Mouse (Mus musculus) limb, embryonic 15.5 days (tissue): ENCODE measurements around the gene Slc6a3. TPM values are rescaled to one million over a fixed set of nuclear protein-coding genes. Genes with fewer than 3 reads are reported as not detected.
A peak's percentile ranks its signal among the peaks of the same experiment; 100 is the strongest.

Experiments used
- ATAC-seq: fragments of 200-750 bp; cut with Nextera tagmentation; 2 replicates; pipeline ENCODE4 v1.8.0; 2017; ENCODE audit warnings: low read depth, moderate TSS enrichment; ENCODE audit not compliant: insufficient number of reproducible peaks, low FRiP score, low TSS enrichment
- H3K27ac ChIP-seq: fragments of 300-500 bp; sonication (generic); 2 replicates; pipeline ENCODE4 v1.5.1; 2015; ENCODE audit warnings: moderate library complexity, mild to moderate bottlenecking, inconsistent platforms
- H3K27me3 ChIP-seq: fragments of 300-500 bp; sonication (generic); 2 replicates; pipeline ENCODE4 v1.6.1; 2015; ENCODE audit warnings: inconsistent platforms
- H3K36me3 ChIP-seq: fragments of 300-500 bp; sonication (generic); 2 replicates; pipeline ENCODE4 v1.6.1; 2015; ENCODE audit warnings: inconsistent platforms
- H3K4me1 ChIP-seq: fragments of 300-500 bp; sonication (generic); 2 replicates; pipeline ENCODE4 v1.6.1; 2015; ENCODE audit warnings: inconsistent platforms
- H3K4me2 ChIP-seq: fragments of 300-500 bp; sonication (generic); 2 replicates; pipeline ENCODE4 v1.6.1; 2015; ENCODE audit warnings: mild to moderate bottlenecking, inconsistent platforms
- H3K4me3 ChIP-seq: fragments of 300-500 bp; sonication (generic); 2 replicates; pipeline ENCODE4 v1.5.1; 2015; ENCODE audit warnings: mild to moderate bottlenecking, inconsistent platforms
- H3K9ac ChIP-seq: fragments of 300-500 bp; sonication (generic); 2 replicates; pipeline ENCODE4 v1.6.1; 2015; ENCODE audit warnings: inconsistent platforms
- H3K9me3 ChIP-seq: fragments of 300-500 bp; sonication (generic); 2 replicates; pipeline ENCODE4 v1.6.1; 2016; ENCODE audit warnings: inconsistent platforms
- WGBS: fragments of 180-500 bp; shearing (Covaris S2); methylation state at CpG from one replicate; pipeline ENCODE4 v1.1.7; 2015; 5-methylcytosine and 5-hydroxymethylcytosine counted together
- polyA plus RNA-seq: library from polyadenylated mRNA; unstranded; fragments of >200 nt; fragmentation: Nextera tagmentation; extraction: Ambion mirVana; gene quantifications from 2 replicates; pipeline ENCODE4 v1.2.1, GENCODE M21; 2015

Slc6a3 gene
- 0.08 and 0.10 TPM in 2 replicates for polyA plus RNA-seq

GRCm38 (mm10) chr13:73536403-73536821 lies at the start of gene Slc6a3:
Gene Slc6a3, plus strand, starts transcription at chr13:73536747.
- H3K9me3 ChIP-seq = no peaks in the 10 kb centered on the region
- H3K27me3 ChIP-seq = peaks cover 49% of the 10 kb centered on the region
- H3K9ac ChIP-seq = no peak within 1 kb of the TSS
- H3K4me3 ChIP-seq = peak within 1 kb of the TSS; percentile 43
- 1% methylated on average over 26 of the region's 26 CpGs for whole genome bisulfite sequencing
- no peak for ATAC-seq
- no peaks in the 10 kb centered on the region for H3K36me3 ChIP-seq
- H3K4me1 ChIP-seq = peaks cover 17% of the 10 kb centered on the region
- H3K4me2 ChIP-seq = peak within 1 kb of the TSS; percentile 92
- H3K27ac ChIP-seq = no peak within 1 kb of the TSS

- 55% methylated on average over 3 of the region's 3 CpGs for WGBS
- no peak overlapping the region for H3K4me2 ChIP-seq
- no peak overlapping the region for H3K27ac ChIP-seq
- no peaks in the 10 kb centered on the region for H3K4me1 ChIP-seq
- no peak overlapping the region for H3K4me3 ChIP-seq
- no peaks in the 10 kb centered on the region for H3K9me3 ChIP-seq
- no peaks in the 10 kb centered on the region for H3K27me3 ChIP-seq
- ATAC-seq = no peak
- peaks cover 75% of the 10 kb centered on the region for H3K36me3 ChIP-seq
- no peak overlapping the region for H3K9ac ChIP-seq
Measured at GRCm38 (mm10) chr13:73488105-73488504, 48.4 kb upstream of the Slc6a3 start.

- Histone ChIP-seq H3K27ac (no peak overlapping the region), H3K9ac (no peak overlapping the region), H3K9me3 (no peaks in the 10 kb centered on the region), H3K27me3 (no peaks in the 10 kb centered on the region), H3K4me1 (no peaks in the 10 kb centered on the region), H3K36me3 (peaks cover 74% of the 10 kb centered on the region), H3K4me2 (no peak overlapping the region), H3K4me3 (no peak overlapping the region)
- no peak for ATAC-seq
- 82% methylated on average over 9 of the region's 9 CpGs for WGBS
Measured at GRCm38 (mm10) chr13:73488707-73489106, 47.8 kb upstream of the Slc6a3 start.

- WGBS = 100% methylated on average over 3 of the region's 3 CpGs
- Histone ChIP-seq H3K27me3 (no peaks in the 10 kb centered on the region), H3K9ac (no peak overlapping the region), H3K4me1 (no peaks in the 10 kb centered on the region), H3K9me3 (no peaks in the 10 kb centered on the region), H3K4me2 (no peak overlapping the region), H3K4me3 (no peak overlapping the region), H3K27ac (no peak overlapping the region), H3K36me3 (peaks cover 81% of the 10 kb centered on the region)
- ATAC-seq = no peak
Measured at GRCm38 (mm10) chr13:73489986-73490385, 46.6 kb upstream of the Slc6a3 start.

- peaks cover 81% of the 10 kb centered on the region for H3K36me3 ChIP-seq
- H3K4me2 ChIP-seq = no peak overlapping the region
Measured at GRCm38 (mm10) chr13:73490564-73491170, 45.9 kb upstream of the Slc6a3 start.

GRCm38 (mm10) chr13:73493183-73493582 lies 43.4 kb upstream of the Slc6a3 start:
- whole genome bisulfite sequencing = 91% methylated on average over 4 of the region's 4 CpGs
- no peak for ATAC-seq
- Histone ChIP-seq H3K4me3 (no peak overlapping the region), H3K27me3 (no peaks in the 10 kb centered on the region), H3K9ac (no peak overlapping the region), H3K9me3 (no peaks in the 10 kb centered on the region), H3K4me1 (no peaks in the 10 kb centered on the region), H3K36me3 (peaks cover 90% of the 10 kb centered on the region), H3K4me2 (no peak overlapping the region), H3K27ac (no peak overlapping the region)

More at GRCm38 (mm10) chr13:73490564-73491170, 45.9 kb upstream of the Slc6a3 start:
- Histone ChIP-seq H3K27me3 (no peaks in the 10 kb centered on the region), H3K4me1 (no peaks in the 10 kb centered on the region), H3K9me3 (no peaks in the 10 kb centered on the region), H3K27ac (no peak overlapping the region), H3K9ac (no peak overlapping the region), H3K4me3 (no peak overlapping the region)
- ATAC-seq = no peak
- 69% methylated on average over 8 of the region's 8 CpGs for WGBS

GRCm38 (mm10) chr13:73494528-73494927 lies 42.0 kb upstream of the Slc6a3 start:
- Histone ChIP-seq H3K36me3 (peaks cover 91% of the 10 kb centered on the region), H3K4me2 (no peak overlapping the region), H3K27me3 (no peaks in the 10 kb centered on the region), H3K4me1 (no peaks in the 10 kb centered on the region), H3K4me3 (no peak overlapping the region), H3K9ac (no peak overlapping the region), H3K9me3 (no peaks in the 10 kb centered on the region), H3K27ac (no peak overlapping the region)
- ATAC-seq = no peak
- WGBS = 95% methylated on average over 9 of the region's 9 CpGs

- H3K9me3 ChIP-seq = no peaks in the 10 kb centered on the region
- H3K27me3 ChIP-seq = no peaks in the 10 kb centered on the region
- H3K4me3 ChIP-seq = no peak overlapping the region
- no peak overlapping the region for H3K9ac ChIP-seq
- no peaks in the 10 kb centered on the region for H3K4me1 ChIP-seq
- peaks cover 89% of the 10 kb centered on the region for H3K36me3 ChIP-seq
- H3K27ac ChIP-seq = no peak overlapping the region
- WGBS = 81% methylated on average over 2 of the region's 2 CpGs
- no peak for ATAC-seq
- no peak overlapping the region for H3K4me2 ChIP-seq
Measured at GRCm38 (mm10) chr13:73496137-73496536, 40.4 kb upstream of the Slc6a3 start.

GRCm38 (mm10) chr13:73499893-73500604 lies 36.5 kb upstream of the Slc6a3 start:
- Histone ChIP-seq H3K9ac (no peak overlapping the region), H3K4me2 (no peak overlapping the region), H3K36me3 (peaks cover 76% of the 10 kb centered on the region), H3K9me3 (no peaks in the 10 kb centered on the region), H3K27me3 (no peaks in the 10 kb centered on the region), H3K27ac (no peak overlapping the region), H3K4me1 (no peaks in the 10 kb centered on the region), H3K4me3 (no peak overlapping the region)
- 0 out of 2 replicates have a peak, but pooled peaks have one; percentile 15 for ATAC-seq
- WGBS = 76% methylated on average over 6 of the region's 6 CpGs

GRCm38 (mm10) chr13:73502719-73503118 lies 33.8 kb upstream of the Slc6a3 start:
- ATAC-seq = no peak
- peaks cover 57% of the 10 kb centered on the region for H3K36me3 ChIP-seq

GRCm38 (mm10) chr13:73505686-73506467 lies 30.7 kb upstream of the Slc6a3 start:
- H3K27me3 ChIP-seq = no peaks in the 10 kb centered on the region
- no peaks in the 10 kb centered on the region for H3K4me1 ChIP-seq
- no peak overlapping the region for H3K27ac ChIP-seq
- no peak overlapping the region for H3K4me2 ChIP-seq
- no peak for ATAC-seq
- H3K9ac ChIP-seq = no peak overlapping the region
- H3K9me3 ChIP-seq = no peaks in the 10 kb centered on the region
- H3K4me3 ChIP-seq = no peak overlapping the region
- peaks cover 56% of the 10 kb centered on the region for H3K36me3 ChIP-seq
- 61% methylated on average over 7 of the region's 7 CpGs for WGBS

More at GRCm38 (mm10) chr13:73502719-73503118, 33.8 kb upstream of the Slc6a3 start:
- Histone ChIP-seq H3K4me3 (no peak overlapping the region), H3K27me3 (no peaks in the 10 kb centered on the region), H3K4me2 (no peak overlapping the region), H3K27ac (no peak overlapping the region), H3K9ac (no peak overlapping the region), H3K4me1 (no peaks in the 10 kb centered on the region), H3K9me3 (no peaks in the 10 kb centered on the region)
- 71% methylated on average over 2 of the region's 2 CpGs for WGBS
